Mouse (Mus musculus): Measurements from ENCODE around the gene Map1a.

The Map1a gene

DNA sequence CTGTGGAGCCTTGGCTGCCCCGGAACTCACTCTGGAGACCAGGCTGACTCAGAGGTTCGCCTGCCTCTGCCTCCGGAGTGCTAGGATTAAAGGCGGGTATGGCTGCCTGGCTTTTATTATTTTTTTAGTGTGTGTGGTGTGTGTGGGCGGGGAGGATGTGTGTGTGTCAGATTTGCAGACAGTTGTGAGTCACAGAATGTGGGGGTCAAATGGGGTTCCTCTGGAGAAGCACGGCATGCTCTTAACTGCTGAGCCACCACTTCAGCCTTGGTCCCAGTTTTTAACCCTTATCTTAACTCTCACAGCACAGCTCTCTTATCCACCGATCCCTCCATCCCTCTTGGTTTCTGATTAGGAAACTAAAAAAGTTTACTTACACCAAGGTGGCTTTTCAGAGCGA lies 26.9 kb downstream of the Map1a start:
- no peak for DNase-seq (ENCODE audit: low spot score)

GRCm38 (mm10) chr2:121323041-121323440 lies 33.6 kb downstream of the Map1a start:
- DNase-seq (ENCODE audit: low spot score) = no peak

- DNase-seq (ENCODE audit: low spot score) = no peak
Measured at GRCm38 (mm10) chr2:121323693-121324470, 34.5 kb downstream of the Map1a start.

DNA sequence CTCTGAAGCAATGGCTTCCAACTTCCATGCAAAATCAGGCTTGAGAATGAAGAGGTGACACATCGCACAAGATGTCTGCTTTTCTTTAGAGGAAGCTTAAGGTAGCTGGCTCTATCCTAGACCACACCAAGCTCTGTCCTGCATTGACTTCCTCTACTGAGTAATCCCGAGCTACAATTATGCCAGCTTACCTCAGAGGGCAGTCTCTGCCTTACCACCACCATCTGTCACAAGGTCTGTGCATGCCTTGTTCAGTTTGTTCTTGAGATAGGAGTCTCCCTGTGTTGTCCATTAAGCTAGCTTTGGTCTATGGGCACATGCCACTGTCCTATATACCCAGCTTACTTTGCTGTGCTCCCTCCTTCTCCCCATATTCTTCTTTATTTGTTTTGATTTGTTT lies 40.1 kb downstream of the Map1a start:
- DNase-seq (ENCODE audit: low spot score) = no peak

GRCm38 (mm10) chr2:121339057-121339456 lies 49.7 kb downstream of the Map1a start:
- no peak for DNase-seq (ENCODE audit: low spot score)

GRCm38 (mm10) chr2:121353156-121353555 lies 63.8 kb downstream of the Map1a start:
- no peak for DNase-seq (ENCODE audit: low spot score)

GRCm38 (mm10) chr2:121354378-121354777 lies 65.0 kb downstream of the Map1a start:
- DNase-seq (ENCODE audit: low spot score) = no peak

GRCm38 (mm10) chr2:121354820-121355592 lies 65.6 kb downstream of the Map1a start, which contains the start of gene Ppip5k1:
Gene Ppip5k1 (minus strand): TSS chr2:121355396.
- DNase-seq (ENCODE audit: low spot score) = peak; percentile 98

DNA sequence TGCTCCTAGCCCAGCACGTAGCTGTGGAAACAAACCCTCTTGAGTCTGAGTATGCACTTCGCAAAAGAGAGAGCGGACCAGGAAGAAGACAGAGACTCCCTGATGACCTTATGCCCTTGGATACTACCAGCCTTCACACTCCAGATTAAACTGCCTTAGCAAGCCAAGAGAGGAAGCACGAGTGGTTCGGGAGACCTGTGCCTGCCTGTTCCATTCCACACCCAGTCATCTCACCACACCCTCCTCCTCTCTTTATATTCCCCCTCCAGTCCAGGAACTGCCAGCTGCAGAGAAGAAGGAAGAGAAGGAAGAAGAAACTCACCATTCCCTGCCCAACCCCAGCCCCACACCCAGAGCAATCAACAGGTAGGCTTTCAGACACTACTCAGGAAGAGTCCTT lies 68.1 kb downstream of the Map1a start, which contains the start of gene Ckmt1:
Gene Ckmt1 (plus strand): TSS at position 221 of the 400 bp plus-strand sequence.
- DNase-seq (ENCODE audit: low spot score) = no peak

- DNase-seq (ENCODE audit: low spot score) = no peak
Measured at GRCm38 (mm10) chr2:121357961-121358360, 68.6 kb downstream of the Map1a start.

DNA sequence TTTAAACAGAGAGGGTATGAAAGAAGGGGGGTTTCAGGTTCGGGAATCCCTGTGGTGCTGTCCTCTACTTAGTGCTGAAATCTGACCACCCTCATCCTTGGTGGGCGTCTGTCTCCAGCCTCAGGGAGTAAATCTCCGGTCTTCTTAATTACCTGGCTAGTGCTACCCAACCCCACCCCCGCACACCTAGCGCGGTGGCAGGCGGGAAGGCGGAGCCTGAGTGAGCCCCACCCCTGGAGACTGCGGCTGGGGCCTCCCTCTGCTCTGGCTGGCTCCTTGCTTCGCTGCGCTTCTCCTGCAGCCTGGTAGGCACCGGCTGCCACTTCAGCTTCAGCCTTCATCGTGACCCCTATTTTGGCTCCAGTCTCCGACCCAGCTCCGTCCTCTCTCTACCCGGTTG lies 69.0 kb downstream of the Map1a start:
- DNase-seq (ENCODE audit: low spot score) = no peak

DNA sequence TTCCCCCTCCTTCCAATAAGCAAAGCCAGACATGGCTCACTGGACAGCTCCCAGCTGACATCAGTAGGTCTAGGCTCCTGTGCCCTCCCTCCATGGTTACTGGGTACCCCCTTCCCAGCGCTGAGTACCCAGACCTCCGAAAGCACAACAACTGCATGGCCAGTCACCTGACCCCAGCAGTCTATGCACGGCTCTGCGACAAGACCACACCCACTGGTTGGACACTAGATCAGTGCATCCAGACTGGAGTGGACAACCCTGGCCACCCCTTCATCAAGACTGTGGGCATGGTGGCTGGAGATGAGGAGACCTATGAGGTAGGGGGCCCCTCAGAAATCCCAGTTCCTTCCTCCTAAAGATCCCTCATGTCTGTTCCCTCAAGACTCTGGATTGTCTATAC lies 70.1 kb downstream of the Map1a start:
- no peak for DNase-seq (ENCODE audit: low spot score)

All from layer of hippocampus, adult 9-10 months (tissue).